Mouse (Mus musculus) MEL (cell line): ENCODE results near the gene Ccdc114. TPM values are rescaled to one million over a fixed set of nuclear protein-coding genes. Genes with fewer than 3 reads are reported as not detected.
"Not testable (repeated sequence)": the region's sequence is repeated elsewhere in the genome, so short reads cannot be mapped to it uniquely, and the experiment has no call there.

Experiments used
- DNase-seq: peaks from one replicate; pipeline ENCODE4 v3.0.0; 2011; ENCODE audit warnings: low read depth, low spot score
- H3K27ac ChIP-seq: 2 replicates; pipeline ENCODE4 v1.5.1; 2012; ENCODE audit warnings: low read depth, mild to moderate bottlenecking, control low read depth, low read length, moderate library complexity; ENCODE audit not compliant: control insufficient read depth
- H3K27me3 ChIP-seq, 2 experiments: fragments of 150-350 bp in 1 of 2; sonication (generic) in 1 of 2; 2 replicates each; pipeline ENCODE4 v1.6.1; 2012; ENCODE audit warnings: low read length in 2 of 2, mild to moderate bottlenecking in 2 of 2, improper control_type of control experiment in 1 of 2, moderate library complexity in 1 of 2; ENCODE audit not compliant: insufficient read depth in 2 of 2, control insufficient read depth in 1 of 2
- H3K36me3 ChIP-seq, 2 experiments: 2 replicates each; pipeline ENCODE4 v1.6.1; 2012 to 2014; ENCODE audit warnings: low read length in 2 of 2, improper control_type of control experiment in 1 of 2, inconsistent platforms in 1 of 2, mild to moderate bottlenecking in 1 of 2; ENCODE audit not compliant: insufficient read depth in 2 of 2, control insufficient read depth in 1 of 2
- H3K4me1 ChIP-seq, 2 experiments: fragments of 150-350 bp in 1 of 2; sonication (generic) in 1 of 2; 2 replicates each; pipeline ENCODE4 v1.6.1; 2012; ENCODE audit warnings: low read length in 2 of 2, improper control_type of control experiment in 1 of 2, mild to moderate bottlenecking in 1 of 2; ENCODE audit not compliant: insufficient read depth in 2 of 2, control insufficient read depth in 1 of 2
- H3K4me3 ChIP-seq, 2 experiments: fragments of 150-350 bp in 1 of 2; sonication (generic) in 1 of 2; 2 replicates each; pipeline ENCODE4 v1.5.1; 2012; ENCODE audit warnings: low read depth in 2 of 2, low read length in 2 of 2, mild to moderate bottlenecking in 2 of 2, moderate library complexity in 2 of 2, control low read depth in 1 of 2, improper control_type of control experiment in 1 of 2; ENCODE audit not compliant: control insufficient read depth in 1 of 2, insufficient read depth in 1 of 2
- H3K79me2 ChIP-seq: 2 replicates; pipeline ENCODE4 v1.6.1; 2012; ENCODE audit warnings: mild to moderate bottlenecking, low read length, moderate library complexity; ENCODE audit not compliant: control insufficient read depth, poor library complexity, insufficient read depth
- H3K9ac ChIP-seq: 2 replicates; pipeline ENCODE4 v1.6.1; 2012; ENCODE audit warnings: low read depth, mild to moderate bottlenecking, control low read depth, low read length, moderate library complexity; ENCODE audit not compliant: control insufficient read depth, poor library complexity, severe bottlenecking
- H3K9me3 ChIP-seq: fragments of 150-350 bp; sonication (generic); replicated peaks from 2 replicates; pipeline ENCODE4 v1.6.1; 2012; ENCODE audit warnings: mild to moderate bottlenecking, low read length, improper control_type of control experiment, moderate library complexity; ENCODE audit not compliant: insufficient read depth
- BHLHE40 ChIP-seq: IDR thresholded peaks from 2 replicates; pipeline ENCODE4 v1.6.1; 2012; ENCODE audit warnings: low read depth, mild to moderate bottlenecking, inconsistent platforms, low read length, improper control_type of control experiment, borderline replicate concordance
- CHD2 ChIP-seq: IDR thresholded peaks from 2 replicates; pipeline ENCODE4 v1.6.1; 2011; ENCODE audit warnings: low read length, improper control_type of control experiment
- CTCF ChIP-seq, 3 experiments: IDR thresholded peaks in 2 of 3; conservative IDR thresholded peaks in 1 of 3; 2 replicates each; pipeline ENCODE4 v1.5.1; 2011 to 2012; ENCODE audit warnings: low read length in 3 of 3, low read depth in 2 of 3, mild to moderate bottlenecking in 2 of 3, improper control_type of control experiment in 1 of 3, inconsistent platforms in 1 of 3, mixed read lengths in 1 of 3, moderate library complexity in 1 of 3; ENCODE audit not compliant: control insufficient read depth in 1 of 3, insufficient read depth in 1 of 3, poor library complexity in 1 of 3, severe bottlenecking in 1 of 3
- ETS1 ChIP-seq: IDR thresholded peaks from 2 replicates; pipeline ENCODE4 v1.6.1; 2012; ENCODE audit warnings: low read depth, mild to moderate bottlenecking, inconsistent platforms, low read length, improper control_type of control experiment, moderate library complexity
- GATA1 ChIP-seq: IDR thresholded peaks from 2 replicates; pipeline ENCODE4 v1.6.1; 2011; ENCODE audit warnings: low read depth, low read length, improper control_type of control experiment
- HCFC1 ChIP-seq: IDR thresholded peaks from 2 replicates; pipeline ENCODE4 v1.6.1; 2012; ENCODE audit warnings: low read depth, mild to moderate bottlenecking, inconsistent platforms, low read length, improper control_type of control experiment, moderate library complexity
- JUND ChIP-seq: IDR thresholded peaks from 2 replicates; pipeline ENCODE4 v1.6.1; 2011; ENCODE audit warnings: low read depth, mild to moderate bottlenecking, improper control_type of control experiment, low read length
- MAFK ChIP-seq: IDR thresholded peaks from 2 replicates; pipeline ENCODE4 v1.6.1; 2011; ENCODE audit warnings: low read depth, mild to moderate bottlenecking, low read length, improper control_type of control experiment, borderline replicate concordance
- MAX ChIP-seq: IDR thresholded peaks from 2 replicates; pipeline ENCODE4 v1.6.1; 2011; ENCODE audit warnings: low read length, improper control_type of control experiment
- MYB ChIP-seq: IDR thresholded peaks from 2 replicates; pipeline ENCODE4 v1.6.1; 2011; ENCODE audit warnings: mild to moderate bottlenecking, low read depth, low read length, improper control_type of control experiment
- MYC ChIP-seq: IDR thresholded peaks from 2 replicates; pipeline ENCODE4 v1.6.1; 2011; ENCODE audit warnings: low read depth, mild to moderate bottlenecking, low read length, improper control_type of control experiment, moderate library complexity
- POLR2A ChIP-seq, 2 experiments: IDR thresholded peaks; 2 replicates each; pipeline ENCODE4 v1.6.1; 2011 to 2012; ENCODE audit warnings: low read length in 2 of 2, mild to moderate bottlenecking in 2 of 2, control low read depth in 1 of 2, improper control_type of control experiment in 1 of 2, low read depth in 1 of 2, moderate library complexity in 1 of 2; ENCODE audit not compliant: control insufficient read depth in 1 of 2, insufficient read depth in 1 of 2, poor library complexity in 1 of 2
- POLR2AphosphoS2 ChIP-seq: IDR thresholded peaks from 2 replicates; pipeline ENCODE4 v1.6.1; 2011; ENCODE audit warnings: low read length, improper control_type of control experiment
- POLR2AphosphoS5 ChIP-seq: IDR thresholded peaks from 2 replicates; pipeline ENCODE4 v1.6.1; 2012; ENCODE audit warnings: low read depth, borderline replicate concordance, mild to moderate bottlenecking, inconsistent platforms, low read length, moderate library complexity, mixed read lengths
- RCOR1 ChIP-seq: IDR thresholded peaks from 2 replicates; pipeline ENCODE4 v1.6.1; 2012; ENCODE audit warnings: low read depth, mild to moderate bottlenecking, inconsistent platforms, low read length, improper control_type of control experiment
- SIN3A ChIP-seq: IDR thresholded peaks from 2 replicates; pipeline ENCODE4 v1.6.1; 2012; ENCODE audit warnings: low read length, improper control_type of control experiment, inconsistent platforms
- SMC3 ChIP-seq: IDR thresholded peaks from 2 replicates; pipeline ENCODE4 v1.6.1; 2011; ENCODE audit warnings: low read depth, low read length, improper control_type of control experiment
- TCF12 ChIP-seq: IDR thresholded peaks from 2 replicates; pipeline ENCODE4 v1.6.1; 2014; ENCODE audit warnings: low read depth, mild to moderate bottlenecking, inconsistent platforms, low read length, improper control_type of control experiment, moderate library complexity
- USF1 ChIP-seq: IDR thresholded peaks from 2 replicates; pipeline ENCODE4 v1.6.1; 2014; ENCODE audit warnings: low read depth, mild to moderate bottlenecking, inconsistent platforms, low read length, improper control_type of control experiment, moderate library complexity
- ZC3H11A ChIP-seq: IDR thresholded peaks from 2 replicates; pipeline ENCODE4 v1.6.1; 2012; ENCODE audit warnings: low read depth, mild to moderate bottlenecking, inconsistent platforms, low read length, improper control_type of control experiment
- ZKSCAN1 ChIP-seq: IDR thresholded peaks from 2 replicates; pipeline ENCODE4 v1.6.1; 2012; ENCODE audit warnings: low read depth, mild to moderate bottlenecking, inconsistent platforms, low read length, improper control_type of control experiment, moderate library complexity
- ZMIZ1 ChIP-seq: IDR thresholded peaks from 2 replicates; pipeline ENCODE4 v1.6.1; 2012; ENCODE audit warnings: low read depth, mild to moderate bottlenecking, inconsistent platforms, low read length, improper control_type of control experiment, moderate library complexity
- polyA plus RNA-seq, 2 experiments: library from polyadenylated mRNA; stranded (reverse) in 1 of 2; unstranded in 1 of 2; fragments of >175 nt in 1 of 2; fragments of >200 nt in 1 of 2; gene quantifications; 2 replicates each; pipeline versions ENCODE4 v1.2.1 to v1.2.4; 2012; ENCODE audit warnings: low replicate concordance in 2 of 2, low read depth in 1 of 2; ENCODE audit not compliant: insufficient read length in 2 of 2, insufficient read depth in 1 of 2, missing spikeins in 1 of 2
- total RNA-seq: library from RNA; depleted of rRNA; stranded (reverse); fragments of 300-350 nt; gene quantifications from 2 replicates; pipeline ENCODE4 v1.2.3, GENCODE M21; 2012; rRNA removed

Gene Ccdc114
- total RNA-seq (0.15 TPM in 1 of 2 replicates, not detected in the other), polyA plus RNA-seq (under 1 TPM in 1 of 2 experiments, not detected in 1; 0.24 TPM)

DNA sequence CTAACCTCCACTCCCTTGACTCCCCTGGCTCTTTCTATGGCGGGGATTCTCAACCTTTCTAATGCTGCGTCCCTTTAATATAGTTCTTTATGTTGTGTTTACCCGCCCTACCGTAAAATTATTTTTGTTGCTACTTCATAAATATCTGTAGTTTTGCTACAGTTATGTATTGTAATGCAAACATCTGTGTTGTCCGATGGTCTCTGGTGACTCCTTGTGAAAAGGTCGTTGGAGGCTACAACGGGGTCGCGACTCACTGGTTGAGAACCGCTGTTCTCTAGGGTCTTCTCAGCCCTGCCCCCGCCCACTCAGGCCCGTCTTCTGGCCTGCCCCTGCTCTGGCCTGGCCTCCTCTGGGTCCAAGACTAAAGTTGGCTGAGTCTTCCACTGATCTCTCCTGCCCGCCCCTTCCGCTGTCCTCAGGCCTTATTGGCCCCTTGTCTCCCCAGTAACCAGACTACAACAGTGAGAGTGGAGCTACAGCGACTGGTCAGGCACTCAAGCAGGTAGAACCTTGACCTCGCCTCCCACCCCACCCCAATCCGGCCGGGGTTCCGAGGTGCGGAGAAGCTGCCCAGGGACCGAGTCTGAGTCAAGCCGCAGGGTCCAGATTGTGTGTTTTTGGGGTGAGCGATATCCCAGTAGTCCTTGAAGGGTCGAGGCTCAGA lies at the start of gene Ccdc114:
Gene Ccdc114, plus strand, starts transcription at position 311 of the 667 bp plus-strand sequence.
- Histone ChIP-seq H3K27ac (peak within 1 kb of the TSS; percentile 94), H3K4me1 (peaks cover 8 to 20% of the 10 kb centered on the region in 2 experiments), H3K79me2 (peaks cover 3% of the 10 kb centered on the region; the same call in 1 of the 2 replicates), H3K36me3 (peaks cover 0 to 13% of the 10 kb centered on the region in 2 experiments; a peak in 2 of 4 replicates), H3K4me3 (peak within 1 kb of the TSS; percentile 45 to 58), H3K9me3 (no peaks in the 10 kb centered on the region), H3K27me3 (no peaks in the 10 kb centered on the region), H3K9ac (peak within 1 kb of the TSS; percentile 68)
- no peak for DNase-seq
- no peak for TF ChIP-seq JUND
- no peak for TF ChIP-seq ETS1
- no peak for TF ChIP-seq RCOR1
- no peak for TF ChIP-seq ZKSCAN1
- TF ChIP-seq POLR2AphosphoS5: no peak
- TF ChIP-seq CTCF (IDR thresholded peaks at IDR 0.05 in 2 of 3, conservative IDR thresholded peaks at IDR 0.05 in 1 of 3; ENCODE audit: control insufficient read depth in 1 of 3, insufficient read depth in 1 of 3, low read depth in 2 of 3, low read length in 3 of 3, poor library complexity in 1 of 3, severe bottlenecking in 1 of 3): no peak
- no peak for TF ChIP-seq POLR2AphosphoS2
- TF ChIP-seq SMC3: no peak
- TF ChIP-seq ZC3H11A: no peak
- TF ChIP-seq CHD2: no peak
- no peak for TF ChIP-seq HCFC1
- TF ChIP-seq MYB: no peak
- TF ChIP-seq TCF12: no peak

DNA sequence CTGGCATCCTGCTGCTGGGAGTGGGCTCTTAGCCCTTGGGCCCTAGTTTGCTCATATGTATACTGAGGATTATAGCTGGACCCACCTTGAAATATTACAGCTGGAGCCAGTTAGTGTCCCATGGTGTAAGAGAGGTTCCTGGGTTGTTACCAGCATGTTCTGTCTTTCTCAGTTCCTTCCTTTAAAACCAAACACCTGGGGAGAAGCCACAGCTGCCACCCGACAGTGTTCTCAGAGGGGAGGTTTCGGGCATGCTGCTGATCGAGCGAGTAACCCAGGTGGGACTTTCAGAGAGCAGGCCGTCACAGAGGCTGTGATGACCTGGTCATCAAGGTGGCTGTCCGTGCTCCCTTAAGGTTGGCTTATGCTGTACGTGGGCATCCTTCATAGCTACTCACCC lies 47.0 kb upstream of the Ccdc114 start:
- H3K36me3 ChIP-seq: peaks cover 2 to 5% of the 10 kb centered on the region in 2 experiments; a peak in 1 of 4 replicates
- H3K27me3 ChIP-seq: no peaks in the 10 kb centered on the region
- no peak for DNase-seq

DNA sequence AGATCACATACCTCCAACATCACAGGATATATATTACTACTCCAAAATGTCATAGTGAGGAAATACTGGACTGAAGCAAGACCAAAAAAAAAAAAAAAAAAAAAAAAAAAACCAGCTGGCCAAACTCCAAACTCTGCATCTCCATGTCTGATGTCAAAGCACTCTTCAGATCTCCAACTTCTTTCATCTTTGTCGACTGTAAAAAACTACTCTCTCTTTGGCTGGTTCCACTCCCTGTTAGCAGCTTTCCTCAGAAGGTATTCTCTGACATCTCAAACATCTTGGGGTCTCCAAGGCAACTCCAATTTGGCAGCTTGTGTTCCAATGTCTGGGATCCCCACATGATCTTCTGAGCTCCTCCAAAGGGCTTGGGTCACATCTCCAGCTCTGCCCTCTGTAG lies 45.6 kb upstream of the Ccdc114 start, which contains the start of gene Grin2d:
Gene Grin2d, minus strand, starts transcription at position 101 of the 400 bp plus-strand sequence.
- H3K27me3 ChIP-seq, H3K79me2 ChIP-seq, H3K27ac ChIP-seq, H3K4me1 ChIP-seq, H3K9me3 ChIP-seq, H3K4me3 ChIP-seq, DNase-seq, H3K9ac ChIP-seq, H3K36me3 ChIP-seq: not testable (repeated sequence)

More for the DNA sequence above, 47.0 kb upstream of the Ccdc114 start:
- Histone ChIP-seq H3K9me3 (no peaks in the 10 kb centered on the region), H3K79me2 (peaks cover 11% of the 10 kb centered on the region), H3K4me3 (no peak overlapping the region), H3K27ac (no peak overlapping the region), H3K4me1 (peaks cover 0 to 7% of the 10 kb centered on the region in 2 experiments; a peak in 2 of 4 replicates), H3K9ac (no peak overlapping the region)
- no peak for TF ChIP-seq ZC3H11A
- TF ChIP-seq ETS1: no peak
- TF ChIP-seq ZMIZ1: no peak
- TF ChIP-seq MAX: no peak
- TF ChIP-seq POLR2A (IDR thresholded peaks at IDR 0.05; ENCODE audit: control insufficient read depth in 1 of 2, insufficient read depth in 1 of 2, low read depth in 1 of 2, low read length in 2 of 2, poor library complexity in 1 of 2): no peak
- TF ChIP-seq USF1: no peak
- TF ChIP-seq SIN3A: no peak
- TF ChIP-seq MYC: no peak
- TF ChIP-seq MAFK: no peak
- TF ChIP-seq GATA1: no peak
- TF ChIP-seq RCOR1: no peak
- no peak for TF ChIP-seq BHLHE40
